Mouse (Mus musculus) midbrain, embryonic 16.5 days (tissue): ENCODE results near the gene Trim16. TPM values are rescaled to one million over a fixed set of nuclear protein-coding genes. Genes with fewer than 3 reads are reported as not detected.

ENCODE experiments used
- ATAC-seq: fragments of 200-750 bp; cut with Nextera tagmentation; 2 replicates; pipeline ENCODE4 v1.8.0; 2017; ENCODE audit warnings: moderate TSS enrichment
- H3K27ac ChIP-seq: fragments of 300-500 bp; sonication (generic); 2 replicates; pipeline ENCODE4 v1.5.1; 2014; ENCODE audit warnings: mild to moderate bottlenecking, low read length, mixed read lengths
- H3K27me3 ChIP-seq: fragments of 300-500 bp; sonication (generic); 2 replicates; pipeline ENCODE4 v1.6.1; 2014; ENCODE audit warnings: low read depth, low read length, mixed read lengths; ENCODE audit not compliant: control insufficient read depth, insufficient read depth
- H3K36me3 ChIP-seq: fragments of 300-500 bp; sonication (generic); 2 replicates; pipeline ENCODE4 v1.6.1; 2014; ENCODE audit warnings: mild to moderate bottlenecking, low read length, moderate library complexity, mixed read lengths; ENCODE audit not compliant: control insufficient read depth, insufficient read depth
- H3K4me1 ChIP-seq: fragments of 300-500 bp; sonication (generic); 2 replicates; pipeline ENCODE4 v1.6.1; 2014; ENCODE audit warnings: mild to moderate bottlenecking, low read length, mixed read lengths; ENCODE audit not compliant: control insufficient read depth, insufficient read depth
- H3K4me2 ChIP-seq: fragments of 300-500 bp; sonication (generic); 2 replicates; pipeline ENCODE4 v1.6.1; 2014; ENCODE audit warnings: mild to moderate bottlenecking, low read length, mixed read lengths
- H3K4me3 ChIP-seq: fragments of 300-500 bp; sonication (generic); 2 replicates; pipeline ENCODE4 v1.5.1; 2014; ENCODE audit warnings: low read depth, mild to moderate bottlenecking, low read length, moderate library complexity, mixed read lengths
- H3K9ac ChIP-seq: fragments of 300-500 bp; sonication (generic); 2 replicates; pipeline ENCODE4 v1.6.1; 2014; ENCODE audit warnings: low read depth, low read length, mixed read lengths
- H3K9me3 ChIP-seq: fragments of 300-500 bp; sonication (generic); replicated peaks from 2 replicates; pipeline ENCODE4 v1.6.1; 2014; ENCODE audit warnings: mild to moderate bottlenecking, low read length, mixed read lengths; ENCODE audit not compliant: control insufficient read depth, poor library complexity, severe bottlenecking
- WGBS: fragments of 180-500 bp; shearing (Covaris S2); extraction: QIAGEN DNeasy Blood & Tissue Kit; methylation state at CpG from one replicate; pipeline ENCODE4 v1.1.7; 2014; 5-methylcytosine and 5-hydroxymethylcytosine counted together
- polyA plus RNA-seq: library from polyadenylated mRNA; unstranded; fragments of >200 nt; fragmentation: Nextera tagmentation; extraction: Ambion mirVana; gene quantifications from 2 replicates; pipeline ENCODE4 v1.2.1, GENCODE M21; 2015

Gene Trim16
- 6.8 and 8.0 TPM in 2 replicates for polyA plus RNA-seq

GRCm38 (mm10) chr11:62820059-62820541, at the start of gene Trim16:
Gene Trim16, plus strand, starts transcription at chr11:62820231.
- Histone ChIP-seq H3K9ac (peak within 1 kb of the TSS; percentile 61), H3K27ac (0 out of 2 replicates have a peak within 1 kb of the TSS, but pooled peaks have one; percentile 28)
- WGBS = 7% methylated on average over 15 of the region's 15 CpGs

GRCm38 (mm10) chr11:62776510-62776909, 43.5 kb upstream of the Trim16 start:
- 95% methylated on average over 7 of the region's 7 CpGs for WGBS

More at GRCm38 (mm10) chr11:62820059-62820541, at the start of gene Trim16:
- H3K27me3 ChIP-seq = no peaks in the 10 kb centered on the region
- peak; percentile 76 for ATAC-seq
- no peaks in the 10 kb centered on the region for H3K36me3 ChIP-seq
- peak within 1 kb of the TSS; percentile 70 for H3K4me2 ChIP-seq
- no peaks in the 10 kb centered on the region for H3K9me3 ChIP-seq
- peak within 1 kb of the TSS; percentile 45 for H3K4me3 ChIP-seq
- H3K4me1 ChIP-seq = peaks cover 7% of the 10 kb centered on the region

GRCm38 (mm10) chr11:62788935-62789616, 31.0 kb upstream of the Trim16 start, which contains the start of gene Zfp286:
Gene Zfp286, minus strand, starts transcription at chr11:62789462.
- Histone ChIP-seq H3K9ac (peak within 1 kb of the TSS; percentile 65), H3K4me3 (peak within 1 kb of the TSS; percentile 55), H3K4me2 (peak within 1 kb of the TSS; percentile 74), H3K4me1 (peaks cover 9% of the 10 kb centered on the region), H3K27me3 (no peaks in the 10 kb centered on the region), H3K36me3 (peaks cover 10% of the 10 kb centered on the region), H3K27ac (peak within 1 kb of the TSS; percentile 80), H3K9me3 (0 out of 2 replicates have a peak, but pooled peaks cover 2% of the 10 kb centered on the region)
- ATAC-seq = peak; percentile 97
- WGBS = 5% methylated on average over 34 of the region's 34 CpGs

More at GRCm38 (mm10) chr11:62776510-62776909, 43.5 kb upstream of the Trim16 start:
- H3K9ac ChIP-seq = no peak overlapping the region
- peaks cover 46% of the 10 kb centered on the region for H3K36me3 ChIP-seq
- no peak overlapping the region for H3K4me3 ChIP-seq
- H3K4me2 ChIP-seq = no peak overlapping the region
- no peaks in the 10 kb centered on the region for H3K4me1 ChIP-seq
- no peak for ATAC-seq
- H3K27me3 ChIP-seq = no peaks in the 10 kb centered on the region
- no peak overlapping the region for H3K27ac ChIP-seq
- H3K9me3 ChIP-seq = peaks cover 50% of the 10 kb centered on the region

- Histone ChIP-seq H3K4me1 (peaks cover 9% of the 10 kb centered on the region), H3K27ac (peak overlapping the region; percentile 80), H3K4me2 (peak overlapping the region; percentile 74), H3K9ac (peak overlapping the region; percentile 65), H3K27me3 (no peaks in the 10 kb centered on the region), H3K9me3 (0 out of 2 replicates have a peak, but pooled peaks cover 2% of the 10 kb centered on the region), H3K36me3 (peaks cover 5% of the 10 kb centered on the region), H3K4me3 (peak overlapping the region; percentile 55)
- WGBS = 57% methylated on average over 3 of the region's 3 CpGs
- no peak; the same call in 1 of the 2 replicates for ATAC-seq
Observed at GRCm38 (mm10) chr11:62789617-62789936, 30.5 kb upstream of the Trim16 start.

GRCm38 (mm10) chr11:62804119-62804518, 15.9 kb upstream of the Trim16 start:
- no peak overlapping the region for H3K4me3 ChIP-seq
- no peak overlapping the region for H3K27ac ChIP-seq
- no peaks in the 10 kb centered on the region for H3K9me3 ChIP-seq
- H3K4me2 ChIP-seq = no peak overlapping the region
- WGBS = 61% methylated on average over 13 of the region's 13 CpGs
- H3K9ac ChIP-seq = no peak overlapping the region
- H3K36me3 ChIP-seq = no peaks in the 10 kb centered on the region
- no peaks in the 10 kb centered on the region for H3K27me3 ChIP-seq
- no peak for ATAC-seq
- H3K4me1 ChIP-seq = no peaks in the 10 kb centered on the region

GRCm38 (mm10) chr11:62807965-62808364, 12.1 kb upstream of the Trim16 start:
- no peak overlapping the region for H3K9ac ChIP-seq
- no peaks in the 10 kb centered on the region for H3K9me3 ChIP-seq
- WGBS = 91% methylated on average over 2 of the region's 2 CpGs
- H3K4me1 ChIP-seq = no peaks in the 10 kb centered on the region
- H3K27ac ChIP-seq = no peak overlapping the region
- ATAC-seq = no peak
- no peak overlapping the region for H3K4me2 ChIP-seq
- no peaks in the 10 kb centered on the region for H3K36me3 ChIP-seq
- H3K27me3 ChIP-seq = no peaks in the 10 kb centered on the region
- H3K4me3 ChIP-seq = no peak overlapping the region

- Histone ChIP-seq H3K4me1 (no peaks in the 10 kb centered on the region), H3K9ac (no peak overlapping the region), H3K36me3 (no peaks in the 10 kb centered on the region), H3K27me3 (no peaks in the 10 kb centered on the region), H3K4me2 (no peak overlapping the region), H3K9me3 (no peaks in the 10 kb centered on the region), H3K27ac (no peak overlapping the region), H3K4me3 (no peak overlapping the region)
- no peak for ATAC-seq
- 79% methylated on average over 4 of the region's 4 CpGs for WGBS
Observed at GRCm38 (mm10) chr11:62809201-62809600, 10.8 kb upstream of the Trim16 start.

- H3K4me3 ChIP-seq = no peak overlapping the region
- H3K9ac ChIP-seq = no peak overlapping the region
- H3K4me1 ChIP-seq = no peaks in the 10 kb centered on the region
- no peak overlapping the region for H3K27ac ChIP-seq
- ATAC-seq = no peak
- H3K9me3 ChIP-seq = no peaks in the 10 kb centered on the region
- 87% methylated on average over 6 of the region's 6 CpGs for WGBS
- H3K4me2 ChIP-seq = no peak overlapping the region
- H3K36me3 ChIP-seq = no peaks in the 10 kb centered on the region
- H3K27me3 ChIP-seq = no peaks in the 10 kb centered on the region
Observed at GRCm38 (mm10) chr11:62812268-62812667, 7.8 kb upstream of the Trim16 start.

GRCm38 (mm10) chr11:62813497-62813896, 6.5 kb upstream of the Trim16 start:
- 60% methylated on average over 1 of the region's 1 CpGs for WGBS
- Histone ChIP-seq H3K4me1 (no peaks in the 10 kb centered on the region), H3K27ac (no peak overlapping the region), H3K27me3 (no peaks in the 10 kb centered on the region), H3K4me3 (no peak overlapping the region), H3K36me3 (no peaks in the 10 kb centered on the region), H3K9ac (no peak overlapping the region), H3K9me3 (no peaks in the 10 kb centered on the region), H3K4me2 (no peak overlapping the region)
- ATAC-seq = no peak
